Mouse (Mus musculus) brown adipose tissue, adult 24 weeks (tissue): ENCODE measurements at regions not wholly inside any gene's neighbourhood (a gene's known extent, or its start where the extent isn't known, plus 50 kb on each side); places are given as distances from the start of the nearest gene placed in this dataset.

ENCODE experiments used
- H3K27ac ChIP-seq: fragments of 200-500 bp; replicated peaks from 2 replicates; pipeline ENCODE4 v1.5.1; 2012; ENCODE audit warnings: low read depth, mild to moderate bottlenecking, low read length
- H3K4me1 ChIP-seq: fragments of 200-500 bp; 2 replicates; pipeline ENCODE4 v1.6.1; 2012; ENCODE audit warnings: low read length, mixed read lengths; ENCODE audit not compliant: control insufficient read depth, insufficient read depth, insufficient read length
- H3K4me3 ChIP-seq: fragments of 200-500 bp; 2 replicates; pipeline ENCODE4 v1.5.1; 2012; ENCODE audit warnings: low read depth, mild to moderate bottlenecking, low read length, moderate library complexity; ENCODE audit not compliant: insufficient read depth

DNA sequence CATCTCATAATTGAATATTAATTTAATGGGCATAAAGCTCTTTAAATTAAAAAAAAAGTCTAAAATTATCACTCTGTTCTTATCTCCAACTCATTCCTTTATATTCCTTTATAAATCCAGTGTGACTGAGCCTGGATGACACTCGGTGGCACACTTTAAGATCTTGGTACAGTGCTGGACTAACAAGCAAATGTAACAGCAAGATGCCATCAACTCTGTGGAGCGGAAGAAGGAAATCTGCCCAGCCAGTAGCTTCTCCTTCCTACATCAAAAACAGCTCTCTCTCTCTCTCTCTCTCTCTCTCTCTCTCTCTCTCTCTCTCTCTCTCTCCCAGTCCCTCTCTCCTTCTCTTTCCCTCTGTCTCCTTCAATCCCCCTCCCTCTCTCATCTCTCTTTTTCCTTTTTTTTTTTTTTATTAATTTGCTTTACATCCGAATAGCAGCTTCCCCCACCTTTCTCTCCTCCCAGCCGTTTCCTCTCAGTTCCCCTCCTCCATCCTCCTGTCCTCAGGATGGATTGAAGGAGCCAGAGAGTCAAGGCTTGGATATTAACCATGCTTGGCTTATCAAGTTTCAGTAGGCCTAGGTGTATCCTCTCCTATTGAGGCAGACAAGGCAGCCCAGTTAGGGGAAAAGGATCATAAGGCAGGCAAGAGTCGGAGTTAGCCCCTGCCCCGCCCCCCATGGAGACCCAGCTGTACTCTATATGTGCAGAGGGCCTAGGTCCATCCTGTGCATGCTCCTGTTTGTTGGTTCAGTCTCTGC lies 130.4 kb upstream of the Tmtc2 start:
- no peak overlapping the region for H3K27ac ChIP-seq
- H3K4me3 ChIP-seq, result no peak overlapping the region
- no peaks in the 10 kb centered on the region for H3K4me1 ChIP-seq

DNA sequence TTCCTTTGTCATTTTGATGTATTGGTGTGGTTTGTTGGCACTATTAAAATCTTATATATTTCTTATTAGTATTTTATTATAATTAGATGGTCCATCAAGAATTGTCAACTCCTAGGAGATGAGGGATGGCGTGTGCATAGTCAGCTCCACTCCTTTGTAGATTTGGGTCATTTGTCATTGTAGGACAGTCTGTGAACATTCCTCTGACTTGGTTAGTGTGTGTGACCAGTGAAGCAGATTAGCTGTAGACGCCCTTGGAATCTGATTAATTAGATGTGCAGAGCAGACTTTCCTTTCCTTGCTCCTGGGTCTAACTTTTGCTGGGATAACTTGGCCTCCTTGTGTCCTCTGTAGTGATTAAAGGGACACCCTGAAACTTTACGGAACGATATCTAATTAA lies 118.9 kb upstream of the Tmtc2 start:
- no peaks in the 10 kb centered on the region for H3K4me1 ChIP-seq
- H3K4me3 ChIP-seq, result no peak overlapping the region
- H3K27ac ChIP-seq, result no peak overlapping the region

- no peaks in the 10 kb centered on the region for H3K4me1 ChIP-seq
- no peak overlapping the region for H3K27ac ChIP-seq
- H3K4me3 ChIP-seq, result no peak overlapping the region
These were observed 115.1 kb upstream of the Tmtc2 start for GRCm38 (mm10) chr10:105689388-105689787.

DNA sequence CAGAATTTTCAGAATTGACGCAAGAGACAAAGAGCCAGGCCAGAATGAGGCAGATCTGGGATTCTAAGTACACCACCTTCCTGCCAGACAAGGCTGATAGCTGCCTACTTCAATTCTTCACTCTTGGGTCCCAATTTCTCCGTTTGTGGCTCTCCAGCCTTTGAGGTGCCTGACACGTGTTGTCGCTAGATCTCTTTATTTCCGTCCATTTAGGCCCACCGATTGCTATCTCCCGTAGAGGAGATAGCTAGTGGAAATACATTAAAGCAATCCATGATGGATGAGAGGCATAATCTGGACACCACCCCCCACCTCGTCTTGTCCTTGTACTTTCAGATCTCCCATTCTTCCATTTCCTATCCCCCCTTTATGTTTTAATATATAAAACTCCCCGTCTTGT lies 114.6 kb upstream of the Tmtc2 start:
- H3K4me3 ChIP-seq, result no peak overlapping the region
- no peak overlapping the region for H3K27ac ChIP-seq
- no peaks in the 10 kb centered on the region for H3K4me1 ChIP-seq

DNA sequence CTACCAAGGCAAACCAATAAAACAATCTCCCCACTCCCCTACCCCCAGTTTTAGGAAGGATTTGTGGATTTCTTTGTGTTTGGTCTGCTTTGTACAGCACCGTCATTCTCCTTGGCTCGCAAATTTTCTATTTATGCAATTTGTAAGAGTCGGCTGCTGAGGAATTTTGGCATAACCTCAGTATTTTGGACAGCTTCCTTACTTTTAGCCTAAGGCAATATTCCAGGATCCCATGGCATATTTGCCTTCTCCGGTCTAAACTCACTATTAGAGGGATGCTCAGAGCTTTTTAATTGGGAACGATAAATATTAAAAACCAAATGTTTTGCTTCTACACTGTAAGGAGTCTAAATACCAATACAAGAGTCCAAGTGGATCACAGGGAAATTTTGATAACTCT lies 112.6 kb upstream of the Tmtc2 start:
- Histone ChIP-seq H3K27ac (peak overlapping the region; percentile 53; the same call in 1 of the 2 replicates), H3K4me1 (no peaks in the 10 kb centered on the region), H3K4me3 (peak overlapping the region; percentile 10; the same call in 1 of the 2 replicates)

- H3K4me1 ChIP-seq, result no peaks in the 10 kb centered on the region
- no peak overlapping the region for H3K27ac ChIP-seq
- no peak overlapping the region for H3K4me3 ChIP-seq
These were observed 105.3 kb upstream of the Tmtc2 start for GRCm38 (mm10) chr10:105679598-105679997.

- Histone ChIP-seq H3K27ac (no peak overlapping the region), H3K4me3 (no peak overlapping the region), H3K4me1 (no peaks in the 10 kb centered on the region)
These were observed 92.7 kb upstream of the Tmtc2 start for GRCm38 (mm10) chr10:105666959-105667358.

GRCm38 (mm10) chr10:105660761-105661160 lies 86.5 kb upstream of the Tmtc2 start:
- Histone ChIP-seq H3K4me1 (no peaks in the 10 kb centered on the region), H3K27ac (no peak overlapping the region), H3K4me3 (no peak overlapping the region)

DNA sequence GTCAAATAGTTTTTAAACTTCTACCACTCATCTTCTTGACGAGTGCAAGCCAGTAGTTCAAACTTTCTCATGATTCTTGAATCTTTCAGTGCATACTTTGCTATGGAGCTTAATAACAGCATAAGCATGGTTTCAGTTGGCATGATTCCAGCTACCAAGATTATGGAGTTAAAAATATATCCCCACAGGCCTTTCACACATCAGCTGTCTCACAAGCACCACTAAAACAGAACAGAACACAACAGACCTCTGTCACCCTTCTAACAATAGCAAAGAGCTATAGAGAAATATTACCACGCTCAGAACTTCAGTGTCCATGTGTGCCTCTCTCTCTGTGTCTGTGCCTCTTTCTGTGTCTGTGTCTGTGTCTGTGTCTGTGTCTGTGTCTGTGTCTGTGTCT lies 82.5 kb upstream of the Tmtc2 start:
- Histone ChIP-seq H3K4me3 (no peak overlapping the region), H3K4me1 (no peaks in the 10 kb centered on the region), H3K27ac (no peak overlapping the region)

DNA sequence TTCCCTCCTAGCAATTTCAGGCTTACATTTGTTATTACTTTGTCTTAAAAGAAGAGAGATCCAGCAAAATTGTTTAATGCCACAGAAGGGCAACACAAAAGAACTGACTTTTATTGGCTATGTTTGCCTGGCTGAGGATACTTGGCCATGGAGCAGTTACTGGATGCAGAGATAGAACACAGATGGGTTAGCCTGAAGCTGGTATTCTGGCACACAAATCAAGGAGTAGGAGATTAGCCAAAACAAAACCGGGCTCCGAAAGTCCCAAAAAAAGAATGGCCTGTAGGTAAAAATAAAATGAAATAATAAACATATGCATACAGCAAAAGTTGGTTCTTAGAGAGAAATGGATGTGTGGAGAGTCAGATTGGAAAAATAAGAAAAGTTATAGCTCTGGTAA lies 78.2 kb upstream of the Tmtc2 start:
- Histone ChIP-seq H3K4me1 (no peaks in the 10 kb centered on the region), H3K27ac (no peak overlapping the region)

DNA sequence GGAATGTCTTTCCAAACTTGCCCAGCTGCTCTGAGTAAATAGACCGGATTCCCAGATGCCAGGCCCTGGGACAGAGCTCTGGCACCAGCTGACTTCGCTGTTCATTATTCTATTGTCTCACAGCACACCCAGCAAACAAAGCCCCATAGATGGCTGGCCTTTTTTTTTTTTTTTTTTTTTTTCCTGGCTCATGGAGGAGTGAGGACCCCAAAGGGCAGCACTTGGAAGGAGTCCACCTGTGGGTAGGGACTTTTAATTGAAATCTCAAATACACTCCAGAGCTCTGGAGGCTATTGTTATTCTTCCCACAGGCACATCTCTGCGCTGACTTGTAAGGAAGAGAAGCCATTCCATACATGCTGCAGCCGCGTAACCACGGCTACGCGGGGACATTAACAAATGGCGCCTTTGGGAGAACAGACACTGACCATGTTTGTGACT lies 64.8 kb upstream of the Tmtc2 start:
- Histone ChIP-seq H3K4me3 (no peak overlapping the region), H3K27ac (no peak overlapping the region), H3K4me1 (no peaks in the 10 kb centered on the region)

More for the DNA sequence above, 78.2 kb upstream of the Tmtc2 start:
- H3K4me3 ChIP-seq, result no peak overlapping the region

DNA sequence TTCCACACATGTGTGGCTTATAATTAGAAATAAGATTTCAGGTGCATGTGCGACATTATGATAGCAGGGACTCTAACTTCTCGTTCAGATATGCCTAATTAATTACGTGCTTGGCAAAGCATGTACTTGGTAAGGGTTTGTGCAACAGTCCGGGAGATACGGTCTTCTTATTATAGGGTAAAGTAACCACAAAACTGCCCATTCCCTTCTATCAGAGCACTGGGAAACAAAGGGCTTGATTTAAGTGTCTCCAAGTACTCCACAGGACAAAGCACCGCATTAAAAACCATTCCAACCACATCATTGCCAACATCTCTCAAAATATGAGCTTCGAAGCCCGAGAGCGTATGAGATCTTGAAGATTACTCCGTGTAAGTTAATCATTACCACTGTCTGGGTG lies 64.2 kb upstream of the Tmtc2 start:
- Histone ChIP-seq H3K4me1 (no peaks in the 10 kb centered on the region), H3K4me3 (no peak overlapping the region)

DNA sequence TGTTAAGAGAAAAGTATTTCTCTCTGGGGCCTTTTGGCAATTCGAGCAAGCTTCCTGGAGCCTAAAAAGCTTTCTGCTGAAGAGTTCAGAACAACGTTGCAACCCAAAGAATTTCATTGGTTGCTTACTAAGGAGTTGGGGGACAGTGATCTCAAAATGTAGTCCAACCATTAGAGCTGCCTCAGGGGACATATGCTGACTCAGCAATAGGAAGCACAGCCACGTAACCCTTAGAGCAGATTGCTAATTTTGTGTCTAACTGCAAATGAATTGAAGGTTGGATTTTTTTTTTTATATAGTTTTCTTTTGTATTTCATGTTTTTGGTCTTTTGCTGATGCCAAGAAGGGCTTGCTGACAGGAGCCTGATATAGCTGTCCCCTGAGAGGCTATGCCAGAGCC lies 52.6 kb upstream of the Tmtc2 start:
- no peak overlapping the region for H3K4me3 ChIP-seq
- H3K4me1 ChIP-seq, result no peaks in the 10 kb centered on the region
- no peak overlapping the region for H3K27ac ChIP-seq

More for the DNA sequence above, 64.2 kb upstream of the Tmtc2 start:
- no peak overlapping the region for H3K27ac ChIP-seq

GRCm38 (mm10) chr10:105625324-105625950 lies 51.2 kb upstream of the Tmtc2 start:
- Histone ChIP-seq H3K27ac (no peak overlapping the region), H3K4me3 (no peak overlapping the region), H3K4me1 (no peaks in the 10 kb centered on the region)
